Mouse (Mus musculus) kidney, embryonic 16.5 days (tissue): Measurements from ENCODE around the gene Rab11fip4. TPM values are rescaled to one million over a fixed set of nuclear protein-coding genes. Genes with fewer than 3 reads are reported as not detected.

Experiments
- ATAC-seq: fragments of 200-750 bp; cut with Nextera tagmentation; 2 replicates; pipeline ENCODE4 v1.8.0; 2017; ENCODE audit warnings: moderate TSS enrichment; ENCODE audit not compliant: low FRiP score, low TSS enrichment
- H3K27ac ChIP-seq: fragments of 300-500 bp; sonication (generic); 2 replicates; pipeline ENCODE4 v1.5.1; 2014; ENCODE audit warnings: low read length
- H3K27me3 ChIP-seq: fragments of 300-500 bp; sonication (generic); 2 replicates; pipeline ENCODE4 v1.6.1; 2014; ENCODE audit warnings: low read length, control low read depth, mixed read lengths; ENCODE audit not compliant: insufficient read depth
- H3K36me3 ChIP-seq: fragments of 300-500 bp; sonication (generic); 2 replicates; pipeline ENCODE4 v1.6.1; 2014; ENCODE audit warnings: low read length, control low read depth, mixed read lengths; ENCODE audit not compliant: insufficient read depth
- H3K4me1 ChIP-seq: fragments of 300-500 bp; sonication (generic); 2 replicates; pipeline ENCODE4 v1.6.1; 2014; ENCODE audit warnings: low read length, control low read depth, mixed read lengths; ENCODE audit not compliant: insufficient read depth
- H3K4me2 ChIP-seq: fragments of 300-500 bp; sonication (generic); replicated peaks from 2 replicates; pipeline ENCODE4 v1.6.1; 2014; ENCODE audit warnings: low read depth, low read length
- H3K4me3 ChIP-seq: fragments of 300-500 bp; sonication (generic); 2 replicates; pipeline ENCODE4 v1.5.1; 2014; ENCODE audit warnings: mild to moderate bottlenecking, low read length
- H3K9ac ChIP-seq: fragments of 300-500 bp; sonication (generic); replicated peaks from 2 replicates; pipeline ENCODE4 v1.6.1; 2014; ENCODE audit warnings: low read length
- H3K9me3 ChIP-seq: fragments of 300-500 bp; sonication (generic); 2 replicates; pipeline ENCODE4 v1.6.1; 2016; ENCODE audit warnings: low read length, control low read depth
- WGBS: fragments of 180-500 bp; shearing (Covaris S2); extraction: QIAGEN DNeasy Blood & Tissue Kit; methylation state at CpG from one replicate; pipeline ENCODE4 v1.1.7; 2014; 5-methylcytosine and 5-hydroxymethylcytosine counted together
- polyA plus RNA-seq: library from polyadenylated mRNA; unstranded; fragments of >200 nt; fragmentation: Nextera tagmentation; extraction: Ambion mirVana; gene quantifications from 2 replicates; pipeline ENCODE4 v1.2.1, GENCODE M21; 2015

Gene Rab11fip4
- polyA plus RNA-seq, 1 experiment from 2014 or later, result 11.4 TPM

DNA sequence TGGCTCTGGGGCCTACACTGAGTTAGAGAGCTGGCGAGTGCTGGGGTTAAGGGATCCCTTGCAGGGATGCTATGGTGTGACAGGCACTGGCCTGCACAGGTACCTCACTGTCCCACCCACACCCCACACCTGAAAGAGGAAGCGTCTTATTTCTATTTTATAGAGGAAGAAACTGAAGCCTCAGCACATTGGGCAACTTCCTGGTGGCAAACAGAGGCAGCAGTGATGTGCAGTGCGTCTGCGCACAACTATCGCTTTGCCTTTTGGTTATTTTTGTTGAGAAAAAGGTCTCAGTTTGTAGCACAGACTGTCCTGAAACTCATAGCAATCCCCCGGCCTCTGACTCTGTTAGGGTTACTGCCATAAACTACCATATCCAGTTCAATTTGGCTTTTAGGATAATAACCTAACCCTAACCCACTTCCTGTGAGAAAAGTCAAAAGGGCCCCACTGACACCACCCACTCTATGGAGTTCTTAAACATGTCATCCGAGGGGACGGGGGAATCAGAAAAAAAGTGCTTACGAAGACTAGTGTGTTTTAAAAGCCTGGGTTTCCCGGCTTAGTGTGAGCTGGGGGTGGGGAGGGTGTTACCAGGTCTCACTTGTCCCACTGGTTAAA lies 67.3 kb downstream of the Rab11fip4 start:
- Histone ChIP-seq H3K4me3 (no peak overlapping the region), H3K9ac (no peak overlapping the region), H3K36me3 (no peaks in the 10 kb centered on the region), H3K4me1 (peaks cover 30% of the 10 kb centered on the region), H3K4me2 (no peak overlapping the region), H3K27me3 (no peaks in the 10 kb centered on the region), H3K27ac (no peak overlapping the region), H3K9me3 (no peaks in the 10 kb centered on the region)
- no peak for ATAC-seq
- 83% methylated on average over 10 of the region's 10 CpGs for WGBS

DNA sequence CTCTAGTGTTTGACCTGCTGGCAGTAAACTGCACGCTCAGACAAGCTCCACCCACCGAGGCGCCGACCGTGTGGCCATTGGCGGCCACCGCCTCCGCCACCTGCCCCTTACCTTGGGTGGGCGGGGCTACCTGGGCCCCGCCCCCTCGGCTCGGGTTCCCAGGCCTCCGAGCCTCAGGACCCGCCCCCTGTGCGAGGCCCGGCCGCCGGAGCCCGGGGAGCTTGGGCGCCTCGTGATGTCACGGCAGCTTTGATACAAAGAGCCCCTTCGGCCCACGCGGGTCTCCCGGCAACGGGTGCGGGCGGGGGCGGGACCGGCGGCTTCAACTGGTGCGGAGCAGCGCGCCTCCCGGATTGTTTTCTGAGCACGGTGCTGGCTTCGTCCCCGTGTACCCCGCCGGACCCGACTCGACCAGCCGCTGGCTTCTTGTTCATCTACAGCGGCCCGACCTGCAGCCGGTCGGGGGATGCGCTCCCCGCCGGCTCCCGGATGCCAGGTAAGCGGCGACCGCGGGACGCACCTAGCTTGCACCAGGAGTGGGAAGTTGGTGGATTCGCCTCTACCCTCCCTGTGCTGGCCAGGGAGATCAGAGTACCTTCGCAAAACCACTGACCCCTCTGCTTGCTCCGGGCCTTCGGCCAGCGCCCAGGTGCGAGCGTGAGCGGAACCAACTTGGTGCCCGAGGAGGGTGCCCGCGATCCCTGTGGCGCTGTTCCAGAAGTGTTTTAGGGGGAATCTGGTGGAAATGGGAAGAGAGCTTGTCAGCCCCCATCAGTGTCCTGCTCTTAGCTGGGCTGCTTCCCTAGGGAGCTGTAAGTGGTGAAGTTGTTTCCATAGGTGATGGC lies 69.6 kb downstream of the Rab11fip4 start:
- peak overlapping the region; percentile 78 for H3K9ac ChIP-seq

DNA sequence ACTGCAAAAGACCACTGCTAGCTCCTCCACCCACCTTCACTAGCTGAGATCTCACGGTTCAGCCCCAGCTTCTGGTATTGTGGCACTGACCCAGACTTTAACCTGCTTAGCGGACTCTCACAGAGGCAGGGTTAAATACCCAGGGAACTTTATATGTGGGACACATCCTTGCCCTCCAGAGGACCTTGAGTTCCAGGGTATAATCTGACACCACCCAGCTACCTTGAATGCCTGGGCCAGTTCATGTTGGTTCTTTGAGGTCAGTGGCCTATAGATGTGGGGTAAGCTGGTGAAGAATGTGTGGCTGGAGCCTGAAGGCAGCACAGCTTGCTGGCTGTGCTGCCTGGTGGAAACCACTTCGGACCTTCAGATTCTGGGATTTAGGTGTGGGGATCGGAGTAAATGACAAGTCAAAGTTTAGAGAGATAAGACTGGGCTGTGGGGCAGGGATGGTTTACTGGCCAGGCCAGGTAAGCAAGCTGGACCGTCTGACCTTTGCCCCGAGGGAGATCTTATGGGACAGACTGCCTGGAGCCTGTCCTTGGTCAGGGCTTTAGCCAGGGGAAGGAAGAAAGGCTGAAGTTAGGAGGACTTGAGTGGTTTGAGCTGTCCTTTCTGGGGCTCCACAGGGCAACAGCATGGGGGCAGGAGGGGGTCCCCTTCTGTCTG lies 71.0 kb downstream of the Rab11fip4 start:
- Histone ChIP-seq H3K27me3 (no peaks in the 10 kb centered on the region), H3K36me3 (no peaks in the 10 kb centered on the region), H3K4me1 (peaks cover 30% of the 10 kb centered on the region), H3K4me3 (peak overlapping the region; percentile 66), H3K27ac (peak overlapping the region; percentile 54; the same call in 1 of the 2 replicates), H3K9ac (peak overlapping the region; percentile 78), H3K4me2 (peak overlapping the region; percentile 95), H3K9me3 (no peaks in the 10 kb centered on the region)
- peak; percentile 37; the same call in 1 of the 2 replicates for ATAC-seq
- whole genome bisulfite sequencing, result 35% methylated on average over 6 of the region's 6 CpGs

More for the DNA sequence above, 69.6 kb downstream of the Rab11fip4 start:
- H3K27ac ChIP-seq, result peak overlapping the region; percentile 76
- peak overlapping the region; percentile 66 for H3K4me3 ChIP-seq
- under 1% methylated on average over 68 of the region's 69 CpGs for WGBS
- peak overlapping the region; percentile 95 for H3K4me2 ChIP-seq
- H3K4me1 ChIP-seq, result peaks cover 30% of the 10 kb centered on the region
- peak; percentile 89 for ATAC-seq
- no peaks in the 10 kb centered on the region for H3K27me3 ChIP-seq
- H3K36me3 ChIP-seq, result no peaks in the 10 kb centered on the region
- no peaks in the 10 kb centered on the region for H3K9me3 ChIP-seq

DNA sequence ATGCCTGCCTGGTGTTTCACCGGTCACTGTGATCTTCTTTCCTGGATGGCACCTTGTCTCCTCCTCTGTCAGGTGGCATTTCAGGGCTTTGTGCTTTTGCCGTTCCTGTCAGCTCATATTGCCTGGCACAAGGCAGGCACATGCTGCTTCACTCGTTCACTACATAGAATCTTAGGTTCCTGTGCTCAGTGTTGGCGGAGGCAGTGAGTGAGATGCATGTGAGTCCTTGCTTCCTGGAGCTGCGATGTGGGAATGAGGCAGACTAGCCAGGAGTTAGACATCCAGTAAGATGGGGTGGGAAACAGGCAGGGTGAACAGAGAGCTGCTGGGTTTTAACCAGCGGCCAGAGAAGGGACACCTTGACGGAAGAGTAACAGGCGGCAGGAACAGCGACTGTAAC lies 72.1 kb downstream of the Rab11fip4 start:
- H3K36me3 ChIP-seq, result no peaks in the 10 kb centered on the region
- 71% methylated on average over 9 of the region's 9 CpGs for WGBS
- no peaks in the 10 kb centered on the region for H3K9me3 ChIP-seq
- H3K27ac ChIP-seq, result no peak overlapping the region
- H3K9ac ChIP-seq, result no peak overlapping the region
- no peak for ATAC-seq
- peak overlapping the region; percentile 95 for H3K4me2 ChIP-seq
- H3K4me1 ChIP-seq, result peaks cover 30% of the 10 kb centered on the region
- H3K4me3 ChIP-seq, result no peak overlapping the region
- no peaks in the 10 kb centered on the region for H3K27me3 ChIP-seq

DNA sequence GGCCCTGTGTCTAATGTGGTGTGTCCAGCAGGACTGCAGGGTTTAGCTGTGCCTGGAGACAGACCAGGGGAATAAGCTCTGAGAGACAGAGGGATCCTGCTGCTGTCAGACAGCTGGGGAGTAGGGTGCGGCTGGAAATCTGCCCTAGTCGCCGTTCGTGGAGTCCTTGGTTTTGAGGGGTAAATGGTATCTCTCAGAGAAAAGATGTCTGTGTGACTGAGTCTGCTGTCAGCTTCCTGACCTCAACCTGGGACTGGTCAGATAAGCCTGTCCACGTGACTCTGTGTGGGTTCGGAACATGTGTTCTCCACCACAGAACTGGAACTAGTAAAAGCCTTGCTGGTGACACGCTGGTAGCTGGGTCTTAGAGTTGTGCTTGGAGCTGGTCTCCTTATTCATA lies 72.6 kb downstream of the Rab11fip4 start:
- H3K4me1 ChIP-seq, result peaks cover 32% of the 10 kb centered on the region
- WGBS, result 83% methylated on average over 7 of the region's 7 CpGs
- no peaks in the 10 kb centered on the region for H3K36me3 ChIP-seq
- no peak overlapping the region for H3K9ac ChIP-seq
- H3K4me3 ChIP-seq, result no peak overlapping the region
- H3K9me3 ChIP-seq, result no peaks in the 10 kb centered on the region
- H3K4me2 ChIP-seq, result no peak overlapping the region
- H3K27ac ChIP-seq, result no peak overlapping the region
- ATAC-seq, result no peak
- H3K27me3 ChIP-seq, result no peaks in the 10 kb centered on the region

DNA sequence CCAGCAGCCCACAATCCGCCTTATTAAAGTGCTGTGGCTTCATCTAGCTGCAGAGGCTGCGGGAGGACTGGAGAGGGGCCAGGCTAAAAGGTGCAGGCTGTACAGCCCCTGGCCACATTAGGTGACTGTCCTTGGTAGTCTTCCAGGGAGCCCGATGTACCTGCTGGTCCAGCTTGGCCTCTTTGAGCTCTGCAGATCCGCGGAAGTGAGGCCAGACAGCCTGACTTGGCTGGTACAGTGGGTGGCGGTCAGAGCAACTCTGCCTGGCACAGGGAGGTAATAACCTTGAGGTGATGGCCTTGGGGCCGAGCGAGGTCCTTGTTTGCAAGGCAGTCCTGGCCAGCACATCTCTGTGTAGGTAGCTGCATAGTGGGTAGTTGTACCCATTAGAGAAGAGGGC lies 75.5 kb downstream of the Rab11fip4 start:
- Histone ChIP-seq H3K9me3 (no peaks in the 10 kb centered on the region), H3K4me2 (no peak overlapping the region), H3K27me3 (no peaks in the 10 kb centered on the region), H3K9ac (no peak overlapping the region), H3K4me1 (peaks cover 43% of the 10 kb centered on the region), H3K4me3 (no peak overlapping the region), H3K27ac (no peak overlapping the region), H3K36me3 (no peaks in the 10 kb centered on the region)
- WGBS, result 88% methylated on average over 8 of the region's 8 CpGs
- no peak for ATAC-seq

DNA sequence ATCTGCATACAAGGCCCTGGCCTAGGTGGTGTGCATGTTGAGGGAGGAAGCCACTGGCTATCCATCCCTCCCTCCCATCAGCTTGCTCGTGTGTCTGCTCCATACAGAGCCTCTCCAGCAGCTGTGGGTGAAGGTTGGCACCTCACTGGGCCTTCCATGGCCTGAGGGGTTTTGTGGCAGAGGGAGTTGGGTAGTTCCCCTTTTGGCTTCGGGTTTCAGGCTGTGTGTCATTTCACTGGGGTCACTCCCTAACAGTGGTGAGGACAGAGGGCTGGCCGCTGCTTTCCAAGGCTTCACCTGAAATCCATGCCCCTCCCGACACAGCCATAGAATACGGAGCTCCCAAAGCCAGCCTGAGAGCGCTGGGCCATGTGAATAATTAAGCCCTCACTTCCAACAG lies 78.2 kb downstream of the Rab11fip4 start:
- WGBS, result 30% methylated on average over 6 of the region's 6 CpGs
- peak; percentile 60 for ATAC-seq
- H3K27ac ChIP-seq, result peak overlapping the region; percentile 48

DNA sequence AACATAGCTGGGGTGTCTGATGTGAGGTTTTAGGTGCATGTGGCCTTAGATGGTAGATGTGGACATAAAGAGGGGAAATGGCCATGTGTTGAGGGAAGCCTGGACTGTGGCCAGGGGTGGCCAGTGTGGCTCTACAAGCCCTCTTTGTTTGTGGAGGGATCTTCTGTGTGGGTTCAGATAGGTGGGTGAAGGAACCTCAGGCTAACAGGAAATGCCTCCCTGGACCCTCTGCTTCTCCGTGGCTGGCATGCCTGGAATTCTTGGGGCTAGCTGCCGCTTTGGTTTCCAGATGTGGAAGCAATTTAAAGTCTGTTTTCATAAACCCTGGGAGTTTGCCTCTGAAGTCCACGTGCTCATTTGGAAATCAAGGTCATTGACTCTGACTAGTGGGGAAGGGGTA lies 78.9 kb downstream of the Rab11fip4 start:
- Histone ChIP-seq H3K27ac (peak overlapping the region; percentile 48), H3K27me3 (no peaks in the 10 kb centered on the region), H3K4me3 (no peak overlapping the region), H3K9me3 (no peaks in the 10 kb centered on the region), H3K9ac (no peak overlapping the region), H3K4me2 (no peak overlapping the region), H3K36me3 (no peaks in the 10 kb centered on the region), H3K4me1 (peaks cover 44% of the 10 kb centered on the region)
- WGBS, result 10% methylated on average over 3 of the region's 3 CpGs
- ATAC-seq, result no peak

More for the DNA sequence above, 78.2 kb downstream of the Rab11fip4 start:
- H3K4me2 ChIP-seq, result no peak overlapping the region
- H3K4me1 ChIP-seq, result peaks cover 38% of the 10 kb centered on the region
- H3K4me3 ChIP-seq, result no peak overlapping the region
- H3K27me3 ChIP-seq, result no peaks in the 10 kb centered on the region
- no peak overlapping the region for H3K9ac ChIP-seq
- no peaks in the 10 kb centered on the region for H3K36me3 ChIP-seq
- no peaks in the 10 kb centered on the region for H3K9me3 ChIP-seq

DNA sequence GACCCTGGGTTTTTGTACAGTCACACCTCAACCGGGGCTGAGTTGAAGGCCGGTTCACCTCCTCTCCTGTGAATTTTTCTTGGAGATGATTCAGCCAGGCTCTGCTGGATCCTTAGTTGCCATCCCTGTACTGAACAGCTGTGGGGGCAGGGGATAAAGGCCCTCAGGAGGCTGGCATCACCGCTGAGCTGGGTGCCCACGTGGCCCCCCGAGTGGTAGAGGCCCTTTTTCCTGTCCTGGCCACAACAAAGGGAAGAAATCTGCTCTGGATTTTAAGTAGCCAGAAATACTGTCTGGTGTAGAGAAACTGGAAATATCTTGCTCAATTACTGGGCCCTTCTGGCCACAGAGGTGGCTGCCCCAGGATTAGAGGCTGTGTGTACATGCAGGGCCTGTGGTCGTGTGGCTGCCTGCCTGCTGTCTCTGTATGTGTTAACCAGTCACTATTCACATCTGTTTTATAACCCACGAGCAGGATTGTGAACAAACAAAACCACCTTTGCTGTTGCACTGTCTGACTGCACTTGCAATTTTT lies 79.5 kb downstream of the Rab11fip4 start:
- Histone ChIP-seq H3K9ac (no peak overlapping the region), H3K36me3 (no peaks in the 10 kb centered on the region), H3K4me2 (no peak overlapping the region), H3K27me3 (no peaks in the 10 kb centered on the region), H3K9me3 (no peaks in the 10 kb centered on the region), H3K27ac (peak overlapping the region; percentile 48; the same call in 1 of the 2 replicates), H3K4me1 (peaks cover 50% of the 10 kb centered on the region), H3K4me3 (no peak overlapping the region)
- WGBS, result 64% methylated on average over 7 of the region's 7 CpGs
- ATAC-seq, result no peak
